Mouse (Mus musculus): ENCODE results near the gene Sowahc. TPM values are rescaled to one million over a fixed set of nuclear protein-coding genes. Genes with fewer than 3 reads are reported as not detected.

Gene Sowahc
- polyA plus RNA-seq, 1 experiment from 2014 or later: 9.5 TPM

GRCm38 (mm10) chr10:59241141-59241541 lies 19.4 kb downstream of the Sowahc start:
- H3K4me1 ChIP-seq (ENCODE audit: control insufficient read depth, insufficient read depth, low read length): no peaks in the 10 kb centered on the region
- H3K4me2 ChIP-seq (replicated peaks; ENCODE audit: low read depth, low read length): no peak overlapping the region
- H3K36me3 ChIP-seq (ENCODE audit: control insufficient read depth, insufficient read depth, low read length): no peaks in the 10 kb centered on the region
- no peak overlapping the region for H3K4me3 ChIP-seq (ENCODE audit: low read length)
- H3K9ac ChIP-seq (ENCODE audit: low read depth, low read length): no peak overlapping the region
- no peaks in the 10 kb centered on the region for H3K27me3 ChIP-seq (ENCODE audit: control insufficient read depth, insufficient read depth, low read length)
- ATAC-seq (ENCODE audit: low FRiP score, low TSS enrichment): no peak
- 38% methylated on average over 3 of the region's 3 CpGs for WGBS
- no peak overlapping the region for H3K27ac ChIP-seq (ENCODE audit: low read depth, low read length)
- no peaks in the 10 kb centered on the region for H3K9me3 ChIP-seq (ENCODE audit: control insufficient read depth, low read length)

DNA sequence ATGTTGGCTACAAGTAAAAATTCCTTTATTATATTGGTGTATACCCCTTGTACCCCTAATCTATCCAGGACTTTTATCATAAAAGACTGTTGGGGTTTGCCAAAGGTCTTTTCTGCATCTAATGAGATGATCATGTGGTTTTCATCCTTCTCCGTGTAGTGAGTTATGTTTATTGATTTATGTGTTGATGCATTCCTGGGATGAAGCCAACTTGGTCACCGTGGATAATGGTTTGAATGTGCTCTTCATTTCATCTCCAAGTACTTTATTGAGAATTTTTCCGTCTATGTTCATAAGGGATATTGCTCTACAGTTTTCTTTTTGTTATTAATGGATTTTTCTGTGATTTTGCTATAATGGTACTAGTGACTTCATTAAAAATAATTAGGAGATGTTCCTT lies 27.8 kb downstream of the Sowahc start:
- H3K4me3 ChIP-seq (ENCODE audit: low read length): no peak overlapping the region
- H3K4me1 ChIP-seq (ENCODE audit: control insufficient read depth, insufficient read depth, low read length): no peaks in the 10 kb centered on the region
- 81% methylated on average over 3 of the region's 3 CpGs for WGBS
- no peaks in the 10 kb centered on the region for H3K36me3 ChIP-seq (ENCODE audit: control insufficient read depth, insufficient read depth, low read length)
- ATAC-seq (ENCODE audit: low FRiP score, low TSS enrichment): no peak
- H3K4me2 ChIP-seq (replicated peaks; ENCODE audit: low read depth, low read length): no peak overlapping the region
- no peak overlapping the region for H3K27ac ChIP-seq (ENCODE audit: low read depth, low read length)
- H3K27me3 ChIP-seq (ENCODE audit: control insufficient read depth, insufficient read depth, low read length): no peaks in the 10 kb centered on the region
- H3K9me3 ChIP-seq (ENCODE audit: control insufficient read depth, low read length): no peaks in the 10 kb centered on the region
- no peak overlapping the region for H3K9ac ChIP-seq (ENCODE audit: low read depth, low read length)

DNA sequence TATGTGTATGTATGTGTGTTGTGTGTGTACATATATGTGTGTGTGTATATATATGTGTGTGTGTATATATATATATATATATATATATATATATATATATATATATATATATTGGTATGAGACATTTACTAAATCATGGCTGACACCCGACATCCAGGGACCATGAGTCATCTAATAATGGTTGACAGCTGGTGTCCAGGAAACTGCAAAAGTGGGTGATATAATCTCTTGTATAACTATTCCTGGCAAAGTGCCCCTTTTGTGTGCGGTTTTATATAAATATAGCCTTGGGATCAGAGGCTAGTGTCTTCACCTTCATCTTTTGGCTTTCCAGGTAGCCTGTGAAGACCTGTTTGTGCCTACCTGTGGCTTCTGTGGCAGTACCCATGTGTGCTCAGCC lies 28.9 kb downstream of the Sowahc start:
- 92% methylated on average over 2 of the region's 2 CpGs for WGBS
- no peak overlapping the region for H3K9ac ChIP-seq (ENCODE audit: low read depth, low read length)
- no peaks in the 10 kb centered on the region for H3K9me3 ChIP-seq (ENCODE audit: control insufficient read depth, low read length)
- no peaks in the 10 kb centered on the region for H3K36me3 ChIP-seq (ENCODE audit: control insufficient read depth, insufficient read depth, low read length)
- no peak overlapping the region for H3K4me2 ChIP-seq (replicated peaks; ENCODE audit: low read depth, low read length)
- H3K27me3 ChIP-seq (ENCODE audit: control insufficient read depth, insufficient read depth, low read length): no peaks in the 10 kb centered on the region
- H3K4me3 ChIP-seq (ENCODE audit: low read length): no peak overlapping the region
- H3K27ac ChIP-seq (ENCODE audit: low read depth, low read length): no peak overlapping the region
- 0 out of 2 replicates have a peak, but pooled peaks cover 3% of the 10 kb centered on the region for H3K4me1 ChIP-seq (ENCODE audit: control insufficient read depth, insufficient read depth, low read length)
- ATAC-seq (ENCODE audit: low FRiP score, low TSS enrichment): no peak

DNA sequence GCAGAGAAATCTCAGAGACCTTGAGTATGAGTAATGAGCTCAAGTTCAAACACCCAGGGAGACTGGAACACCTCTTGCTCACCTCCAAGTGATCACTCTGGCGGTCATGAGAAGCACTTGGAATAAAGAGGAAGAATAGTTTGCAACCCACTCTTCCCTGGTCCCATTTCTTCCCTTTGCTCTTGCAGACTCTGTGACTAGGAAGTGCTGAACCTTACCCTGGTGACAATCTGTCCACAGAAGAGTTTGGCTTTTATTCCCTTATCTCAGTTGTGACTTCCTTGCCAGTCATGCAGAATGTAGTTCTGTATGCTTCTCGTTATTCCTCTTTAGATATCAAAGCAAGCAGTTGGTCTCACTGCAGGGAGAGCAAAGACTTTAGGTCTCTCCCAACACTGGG lies 30.2 kb downstream of the Sowahc start:
- Histone ChIP-seq H3K36me3 (ENCODE audit: control insufficient read depth, insufficient read depth, low read length) (no peaks in the 10 kb centered on the region), H3K27me3 (ENCODE audit: control insufficient read depth, insufficient read depth, low read length) (no peaks in the 10 kb centered on the region), H3K4me3 (ENCODE audit: low read length) (no peak overlapping the region), H3K9me3 (ENCODE audit: control insufficient read depth, low read length) (no peaks in the 10 kb centered on the region), H3K4me2 (replicated peaks; ENCODE audit: low read depth, low read length) (no peak overlapping the region), H3K4me1 (ENCODE audit: control insufficient read depth, insufficient read depth, low read length) (0 out of 2 replicates have a peak, but pooled peaks cover 3% of the 10 kb centered on the region), H3K27ac (ENCODE audit: low read depth, low read length) (no peak overlapping the region), H3K9ac (ENCODE audit: low read depth, low read length) (no peak overlapping the region)
- ATAC-seq (ENCODE audit: low FRiP score, low TSS enrichment): no peak
- WGBS: 72% methylated on average over 2 of the region's 2 CpGs

- H3K27me3 ChIP-seq (ENCODE audit: control insufficient read depth, insufficient read depth, low read length): no peaks in the 10 kb centered on the region
- no peak overlapping the region for H3K4me2 ChIP-seq (replicated peaks; ENCODE audit: low read depth, low read length)
- no peaks in the 10 kb centered on the region for H3K36me3 ChIP-seq (ENCODE audit: control insufficient read depth, insufficient read depth, low read length)
- H3K9me3 ChIP-seq (ENCODE audit: control insufficient read depth, low read length): no peaks in the 10 kb centered on the region
- no peak overlapping the region for H3K9ac ChIP-seq (ENCODE audit: low read depth, low read length)
- 51% methylated on average over 8 of the region's 8 CpGs for WGBS
- H3K4me1 ChIP-seq (ENCODE audit: control insufficient read depth, insufficient read depth, low read length): 0 out of 2 replicates have a peak, but pooled peaks cover 3% of the 10 kb centered on the region
- H3K27ac ChIP-seq (ENCODE audit: low read depth, low read length): no peak overlapping the region
- ATAC-seq (ENCODE audit: low FRiP score, low TSS enrichment): 0 out of 2 replicates have a peak, but pooled peaks have one; percentile 16
- no peak overlapping the region for H3K4me3 ChIP-seq (ENCODE audit: low read length)
These were observed 30.6 kb downstream of the Sowahc start for GRCm38 (mm10) chr10:59252396-59252795.

DNA sequence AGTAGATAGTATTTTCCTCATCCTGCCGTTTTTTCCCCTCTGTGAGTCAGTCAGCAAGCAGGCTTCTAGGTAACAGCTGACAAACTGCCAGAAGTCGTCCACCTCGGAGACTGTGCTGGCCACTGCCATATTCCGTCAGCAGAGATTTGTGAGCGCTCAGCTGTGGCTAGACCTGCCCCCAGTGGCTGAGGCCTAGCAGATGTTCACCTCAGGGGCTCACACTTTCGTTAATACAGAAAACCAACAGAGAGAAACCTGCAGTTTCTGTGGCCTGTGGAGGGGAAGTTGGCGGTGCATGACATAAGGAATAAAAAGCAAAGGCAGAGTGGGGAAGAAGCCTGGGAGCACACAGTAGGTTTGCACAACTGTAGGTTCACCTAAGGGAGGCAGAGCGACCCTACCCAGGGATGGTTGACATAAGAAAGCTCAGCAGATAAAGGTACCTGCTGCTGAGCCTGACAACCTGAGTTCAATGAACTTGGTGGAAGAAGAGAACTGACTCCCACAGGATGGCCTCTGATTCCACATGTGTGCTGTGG lies 31.9 kb downstream of the Sowahc start:
- peak; percentile 62; the same call in 1 of the 2 replicates for ATAC-seq (ENCODE audit: low FRiP score, low TSS enrichment)
- H3K27me3 ChIP-seq (ENCODE audit: control insufficient read depth, insufficient read depth, low read length): no peaks in the 10 kb centered on the region
- WGBS: 42% methylated on average over 8 of the region's 8 CpGs
- H3K9ac ChIP-seq (ENCODE audit: low read depth, low read length): no peak overlapping the region
- 0 out of 2 replicates have a peak, but pooled peaks cover 3% of the 10 kb centered on the region for H3K4me1 ChIP-seq (ENCODE audit: control insufficient read depth, insufficient read depth, low read length)
- H3K9me3 ChIP-seq (ENCODE audit: control insufficient read depth, low read length): no peaks in the 10 kb centered on the region
- no peaks in the 10 kb centered on the region for H3K36me3 ChIP-seq (ENCODE audit: control insufficient read depth, insufficient read depth, low read length)
- H3K4me2 ChIP-seq (replicated peaks; ENCODE audit: low read depth, low read length): no peak overlapping the region
- no peak overlapping the region for H3K27ac ChIP-seq (ENCODE audit: low read depth, low read length)
- no peak overlapping the region for H3K4me3 ChIP-seq (ENCODE audit: low read length)

DNA sequence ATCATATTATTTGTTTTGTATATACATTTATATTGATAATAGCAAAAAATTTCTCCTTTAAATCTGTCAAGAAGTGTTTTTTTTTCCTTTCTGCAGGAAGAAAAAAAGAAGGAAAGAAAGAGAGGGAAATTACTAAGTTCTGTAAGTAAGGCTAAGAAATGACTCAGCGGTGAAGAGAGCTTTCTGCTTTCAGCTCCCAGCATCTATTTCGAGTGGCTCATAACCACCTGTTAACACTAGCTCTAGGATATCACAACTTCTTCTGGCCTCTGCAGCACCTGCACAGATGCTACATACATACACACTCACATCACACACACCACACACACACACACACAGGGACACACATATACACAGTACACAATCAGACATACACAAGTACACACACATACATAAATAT lies 34.8 kb downstream of the Sowahc start:
- Histone ChIP-seq H3K36me3 (ENCODE audit: control insufficient read depth, insufficient read depth, low read length) (no peaks in the 10 kb centered on the region), H3K27ac (ENCODE audit: low read depth, low read length) (no peak overlapping the region), H3K9me3 (ENCODE audit: control insufficient read depth, low read length) (no peaks in the 10 kb centered on the region), H3K4me3 (ENCODE audit: low read length) (no peak overlapping the region), H3K4me1 (ENCODE audit: control insufficient read depth, insufficient read depth, low read length) (0 out of 2 replicates have a peak, but pooled peaks cover 3% of the 10 kb centered on the region), H3K9ac (ENCODE audit: low read depth, low read length) (no peak overlapping the region), H3K4me2 (replicated peaks; ENCODE audit: low read depth, low read length) (no peak overlapping the region), H3K27me3 (ENCODE audit: control insufficient read depth, insufficient read depth, low read length) (no peaks in the 10 kb centered on the region)
- 93% methylated on average over 2 of the region's 2 CpGs for WGBS
- ATAC-seq (ENCODE audit: low FRiP score, low TSS enrichment): no peak

DNA sequence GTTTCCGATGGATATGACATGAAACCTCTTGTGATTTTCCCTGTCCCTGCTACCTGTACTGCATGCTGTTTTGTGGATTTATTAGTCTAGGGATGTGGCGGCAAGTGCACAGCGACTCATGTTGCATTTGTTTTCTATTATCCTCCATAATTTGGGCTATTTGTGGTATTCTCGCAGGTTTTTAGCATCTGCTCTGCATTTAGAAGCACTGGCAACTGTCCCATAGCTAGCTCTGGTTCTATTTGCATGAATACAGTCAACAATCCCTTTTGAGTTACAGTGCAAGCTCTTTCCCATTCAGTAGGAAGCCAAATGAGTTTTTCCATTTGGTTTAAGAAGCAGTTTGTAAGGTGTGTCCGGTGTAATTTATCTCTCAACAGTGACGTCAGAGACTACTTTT lies 37.8 kb downstream of the Sowahc start:
- H3K4me1 ChIP-seq (ENCODE audit: control insufficient read depth, insufficient read depth, low read length): 0 out of 2 replicates have a peak, but pooled peaks cover 3% of the 10 kb centered on the region
- H3K27ac ChIP-seq (ENCODE audit: low read depth, low read length): no peak overlapping the region
- H3K4me2 ChIP-seq (replicated peaks; ENCODE audit: low read depth, low read length): no peak overlapping the region
- no peaks in the 10 kb centered on the region for H3K36me3 ChIP-seq (ENCODE audit: control insufficient read depth, insufficient read depth, low read length)
- H3K4me3 ChIP-seq (ENCODE audit: low read length): no peak overlapping the region
- no peaks in the 10 kb centered on the region for H3K9me3 ChIP-seq (ENCODE audit: control insufficient read depth, low read length)
- no peak for ATAC-seq (ENCODE audit: low FRiP score, low TSS enrichment)
- H3K27me3 ChIP-seq (ENCODE audit: control insufficient read depth, insufficient read depth, low read length): no peaks in the 10 kb centered on the region
- 84% methylated on average over 6 of the region's 6 CpGs for WGBS
- no peak overlapping the region for H3K9ac ChIP-seq (ENCODE audit: low read depth, low read length)

GRCm38 (mm10) chr10:59261603-59262002 lies 39.9 kb downstream of the Sowahc start:
- H3K36me3 ChIP-seq (ENCODE audit: control insufficient read depth, insufficient read depth, low read length): no peaks in the 10 kb centered on the region
- H3K9ac ChIP-seq (ENCODE audit: low read depth, low read length): no peak overlapping the region
- no peak overlapping the region for H3K4me2 ChIP-seq (replicated peaks; ENCODE audit: low read depth, low read length)
- ATAC-seq (ENCODE audit: low FRiP score, low TSS enrichment): no peak
- no peaks in the 10 kb centered on the region for H3K27me3 ChIP-seq (ENCODE audit: control insufficient read depth, insufficient read depth, low read length)
- H3K4me3 ChIP-seq (ENCODE audit: low read length): no peak overlapping the region
- H3K4me1 ChIP-seq (ENCODE audit: control insufficient read depth, insufficient read depth, low read length): no peaks in the 10 kb centered on the region
- 95% methylated on average over 3 of the region's 3 CpGs for WGBS
- H3K9me3 ChIP-seq (ENCODE audit: control insufficient read depth, low read length): no peaks in the 10 kb centered on the region
- H3K27ac ChIP-seq (ENCODE audit: low read depth, low read length): no peak overlapping the region
